Mouse (Mus musculus) thymus, postnatal 0 days (tissue): ENCODE data around the gene Atat1. TPM values are rescaled to one million over a fixed set of nuclear protein-coding genes. Genes with fewer than 3 reads are reported as not detected.

ENCODE experiments used
- microRNA counts: library from miRNA; unstranded; fragments of <30 nt; microRNA quantifications from one replicate; lab custom pipeline; 2015
- microRNA-seq: library from miRNA; unstranded; fragments of <30 nt; microRNA quantifications from one replicate; pipeline ENCODE4, GENCODE M21; 2016; ENCODE audit warnings: borderline number of aligned reads
- polyA plus RNA-seq: library from polyadenylated mRNA; unstranded; fragments of >200 nt; fragmentation: Nextera tagmentation; extraction: Ambion mirVana; gene quantifications from 2 replicates; pipeline ENCODE4 v1.2.1, GENCODE M21; 2015

Atat1 gene
- polyA plus RNA-seq, 1 experiment from 2014 or later, result 17.5 TPM

MicroRNAs encoded within 50 kb of the gene (microRNA counts, 519-probe panel; counts per million panel counts)
- microRNA mmu-miR-1894-3p (lab: Ali Mortazavi, UCI) (473 counts per million, percentile 71 among the panel's probes with 10 or more counts), microRNA mmu-miR-1894-5p (lab: Ali Mortazavi, UCI) (473 counts per million, percentile 71 among the panel's probes with 10 or more counts)

Small RNAs within 50 kb of the gene (microRNA-seq; reads per million reads assigned to microRNA genes)
- gene Gm28033, result 2.1 reads per million
- gene Mir1894, result not detected

Other genes with a start within 250 kb of the Atat1 start
- 22.5 and 27.0 TPM in 2 replicates for gene Vars2, start 242.5 kb downstream of the Atat1 start, polyA plus RNA-seq
- 267 and 319 TPM in 2 replicates for gene Gtf2h4, start 236.3 kb downstream of the Atat1 start, polyA plus RNA-seq
- gene Ddr1, start 205.5 kb downstream of the Atat1 start, polyA plus RNA-seq, result 33.7 and 33.8 TPM in 2 replicates
- gene Ier3, start 88.4 kb downstream of the Atat1 start, polyA plus RNA-seq, result 18.1 and 19.0 TPM in 2 replicates
- 88.3 and 93.1 TPM in 2 replicates for gene Flot1, start 86.8 kb downstream of the Atat1 start, polyA plus RNA-seq
- gene Tubb5, start 71.8 kb downstream of the Atat1 start, polyA plus RNA-seq, result 942 and 997 TPM in 2 replicates
- 6.7 TPM in 2 replicates for gene Mdc1, start 68.6 kb downstream of the Atat1 start, polyA plus RNA-seq
- 53.7 and 59.1 TPM in 2 replicates for gene Nrm, start 48.8 kb downstream of the Atat1 start, polyA plus RNA-seq
- 82.4 and 89.3 TPM in 2 replicates for gene Ppp1r18, start 44.5 kb downstream of the Atat1 start, polyA plus RNA-seq
- gene Dhx16, start 30.3 kb downstream of the Atat1 start, polyA plus RNA-seq, result 48.9 and 50.6 TPM in 2 replicates
- 24.5 and 27.1 TPM in 2 replicates for gene 2310061I04Rik, start 12.6 kb downstream of the Atat1 start, polyA plus RNA-seq
- gene Mrps18b, start 6.3 kb upstream of the Atat1 start, polyA plus RNA-seq, result 91.1 and 93.5 TPM in 2 replicates
- 35.6 and 36.0 TPM in 2 replicates for gene Ppp1r10, start 6.4 kb upstream of the Atat1 start, polyA plus RNA-seq
- gene Abcf1, start 59.7 kb upstream of the Atat1 start, polyA plus RNA-seq, result 102 and 114 TPM in 2 replicates
- 38.6 and 42.4 TPM in 2 replicates for gene Gnl1, start 69.8 kb upstream of the Atat1 start, polyA plus RNA-seq
- 22.0 TPM in 2 replicates for gene Prr3, start 70.2 kb upstream of the Atat1 start, polyA plus RNA-seq
- gene H2-T24, start 110.5 kb upstream of the Atat1 start, polyA plus RNA-seq, result 4.2 and 6.5 TPM in 2 replicates
- gene H2-T23, start 122.8 kb upstream of the Atat1 start, polyA plus RNA-seq, result 136 and 163 TPM in 2 replicates
- 60.4 and 66.8 TPM in 2 replicates for gene H2-T22, start 132.7 kb upstream of the Atat1 start, polyA plus RNA-seq
- gene Gm6034, start 132.9 kb upstream of the Atat1 start, polyA plus RNA-seq, result 0.10 and 0.13 TPM in 2 replicates
- gene Gm11127, start 148.3 kb upstream of the Atat1 start, polyA plus RNA-seq, result 0.96 and 1.3 TPM in 2 replicates
- 0.48 and 0.57 TPM in 2 replicates for gene Gm19684, start 211.6 kb upstream of the Atat1 start, polyA plus RNA-seq
- gene Gm7030, start 219.3 kb upstream of the Atat1 start, polyA plus RNA-seq, result 0.45 and 0.99 TPM in 2 replicates